Mouse (Mus musculus): ENCODE data around the gene Ano4.

- TF ChIP-seq CTCF (IDR thresholded peaks at IDR 0.05; ENCODE audit: low read depth, low read length) (peak; percentile 81), POLR2A (IDR thresholded peaks at IDR 0.05; ENCODE audit: extremely low read depth, insufficient read depth, low read length) (no peak)
These were observed 17.5 kb downstream of the Ano4 start for GRCm38 (mm10) chr10:89327004-89327511.
